Mouse (Mus musculus) adrenal gland, adult 2 months (tissue): ENCODE measurements around the gene Akr1b7. TPM values are rescaled to one million over a fixed set of nuclear protein-coding genes. Genes with fewer than 3 reads are reported as not detected.
"Not testable (repeated sequence)": the region's sequence is repeated elsewhere in the genome, so short reads cannot be mapped to it uniquely, and the experiment has no call there.

ENCODE experiments used
- DNase-seq: peaks from one replicate; pipeline ENCODE4 v3.0.0; 2021
- long read RNA-seq: library from polyadenylated mRNA; stranded (forward); transcript quantifications from one replicate; pipeline ENCODE4 v2.0.0, GENCODE M21; 2021
- polyA plus RNA-seq: library from polyadenylated mRNA; depleted of rRNA; stranded (reverse); fragments of >200 nt; gene quantifications from 2 replicates; pipeline ENCODE4 v1.2.3, GENCODE M21; 2012; rRNA removed
- total RNA-seq, 2 experiments: library from RNA; stranded (reverse); gene quantifications; 2 replicates each; pipeline ENCODE4 v1.2.3; 2021

Gene Akr1b7
- total RNA-seq (1,000 to 10,000 TPM; 2,991 to 6,085 TPM), polyA plus RNA-seq (318 and 465 TPM in 2 replicates)
- long read RNA-seq, transcript Akr1b7-201 (10 exons, 1,281 nt), result major isoform, 3,528 of 3,716 reads
- long read RNA-seq, partial matches to known transcripts, result 99 of 3,716 reads
- long read RNA-seq, other reads (novel, unspliced or antisense), result 89 of 3,716 reads

- DNase-seq, result peak; percentile 84
Measured at GRCm38 (mm10) chr6:34412023-34412422, at the start of gene Akr1b7. Akr1b7 (plus strand) TSS chr6:34412334.

GRCm38 (mm10) chr6:34364217-34365136 is 47.7 kb upstream of the Akr1b7 start:
- no peak for DNase-seq

GRCm38 (mm10) chr6:34367998-34368397 is 44.1 kb upstream of the Akr1b7 start:
- no peak for DNase-seq

DNA sequence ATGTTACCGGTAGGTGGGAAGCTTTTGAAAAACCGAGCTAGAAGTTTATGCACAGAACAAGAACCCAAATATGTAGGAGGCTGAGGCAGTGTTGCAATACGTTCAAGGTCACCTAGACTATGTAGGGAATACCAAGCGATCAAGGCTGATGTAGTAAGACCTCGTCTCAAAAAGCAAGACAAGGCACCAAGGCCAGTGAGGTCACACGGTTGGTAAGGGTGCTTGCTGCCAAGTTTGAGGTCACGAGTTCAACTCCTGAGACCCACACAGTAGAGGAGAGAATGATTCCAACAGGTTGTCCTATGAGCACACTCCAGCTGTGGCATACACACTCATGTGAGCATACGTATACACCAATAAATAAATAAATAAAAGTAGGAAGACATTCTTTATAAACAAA is 42.1 kb upstream of the Akr1b7 start:
- peak; percentile 47 for DNase-seq

DNA sequence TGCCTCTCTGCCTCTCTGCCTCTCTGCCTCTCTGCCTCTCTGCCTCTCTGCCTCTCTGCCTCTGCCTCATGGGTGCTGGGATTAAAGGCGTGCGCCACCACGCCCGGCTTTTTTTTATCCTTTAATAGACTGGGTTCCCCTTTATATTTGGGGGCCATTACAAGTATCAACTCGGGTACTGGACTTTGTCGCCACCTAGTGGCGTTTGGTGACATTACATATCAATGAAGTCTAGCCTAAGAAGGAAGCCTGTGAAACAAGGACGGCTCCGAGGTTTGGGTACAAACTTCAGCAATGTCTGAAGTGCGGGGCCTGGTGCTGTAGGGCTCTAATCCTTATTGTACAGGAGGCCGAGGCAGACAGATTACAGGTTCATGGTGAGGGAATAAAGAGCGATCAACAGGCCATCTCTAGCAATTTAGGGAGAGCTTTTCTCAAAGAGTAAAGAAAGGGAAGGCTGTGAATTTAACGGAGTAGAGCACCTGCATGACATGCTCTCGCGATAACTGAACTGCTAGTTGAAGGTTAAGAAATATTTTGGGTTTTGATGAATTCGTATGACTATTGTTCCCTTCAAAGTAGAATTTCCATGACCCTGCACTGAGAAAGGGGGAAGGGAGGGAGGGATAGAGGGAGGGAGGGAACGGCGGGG is 40.3 kb upstream of the Akr1b7 start:
- peak; percentile 84 for DNase-seq

- DNase-seq, result no peak
Measured at GRCm38 (mm10) chr6:34373841-34374240, 38.3 kb upstream of the Akr1b7 start.

DNA sequence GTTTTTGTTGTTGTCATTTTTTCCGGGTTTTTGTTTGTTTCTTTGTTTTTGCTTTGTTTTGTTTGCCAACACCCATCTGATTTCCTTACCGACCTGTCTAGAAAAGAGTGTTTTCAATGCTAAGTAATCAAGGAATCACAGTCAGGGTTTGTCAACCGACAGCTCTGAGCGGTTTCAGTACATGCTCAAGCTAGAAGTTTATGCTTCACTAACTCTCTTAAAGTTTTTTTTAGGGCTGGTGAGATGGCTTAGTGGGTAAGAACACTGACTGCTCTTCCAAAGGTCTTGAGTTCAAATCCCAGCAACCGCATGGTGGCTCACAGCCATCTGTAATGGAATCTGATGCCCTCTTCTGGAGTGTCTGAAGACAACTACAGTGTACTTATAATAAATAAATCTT is 36.2 kb upstream of the Akr1b7 start:
- not testable (repeated sequence) for DNase-seq

DNA sequence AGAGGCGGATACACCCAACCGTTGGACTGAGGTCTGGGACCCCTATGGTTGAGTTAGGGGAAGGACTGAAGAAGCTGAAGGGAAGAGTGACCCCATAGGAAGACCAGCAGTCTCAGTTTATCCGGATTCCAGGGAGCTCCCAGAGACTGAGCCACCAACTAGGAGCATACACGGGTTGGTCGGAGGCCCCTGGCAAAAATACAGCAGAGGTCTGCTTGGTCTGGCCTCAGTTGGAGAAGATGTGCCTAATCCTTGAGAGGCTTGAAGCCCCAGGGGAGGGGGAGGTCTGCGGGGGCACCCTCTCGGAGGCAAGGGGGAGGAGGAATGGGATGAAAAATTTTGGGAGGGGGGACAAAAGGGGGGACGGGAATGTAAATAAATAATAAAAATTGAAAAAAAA is 28.7 kb upstream of the Akr1b7 start:
- DNase-seq, result no peak

DNA sequence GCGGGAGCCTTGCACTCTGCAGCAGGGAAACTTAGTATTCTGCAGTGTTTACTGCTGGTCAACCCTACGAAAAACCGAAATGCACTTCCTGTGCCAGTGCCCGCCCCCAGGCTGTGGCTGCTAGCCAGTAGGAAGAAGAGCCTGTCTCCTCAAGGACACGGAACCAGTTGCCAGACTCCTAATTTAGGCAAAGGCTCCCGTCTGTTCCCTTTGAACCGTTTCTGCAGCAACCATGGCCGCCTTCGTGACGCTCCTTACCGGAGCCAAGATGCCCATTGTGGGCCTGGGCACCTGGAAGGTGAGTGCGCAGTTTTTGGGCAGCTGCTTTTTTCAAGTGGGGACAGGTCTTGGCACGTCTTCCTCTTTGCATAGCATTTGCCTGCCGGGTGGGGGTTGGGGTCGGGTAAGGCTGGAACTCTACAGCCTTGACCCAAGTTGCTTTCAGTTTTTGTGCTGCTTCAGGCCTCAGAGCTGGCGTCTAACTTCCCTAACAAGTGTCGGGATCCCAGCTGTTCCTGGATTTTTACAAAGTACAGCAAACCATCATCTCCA is 27.9 kb upstream of the Akr1b7 start, which contains the start of gene Akr1b10:
Gene Akr1b10, plus strand, starts transcription at position 109 of the 552 bp plus-strand sequence.
- DNase-seq, result peak; percentile 93

GRCm38 (mm10) chr6:34384701-34385370 is 27.3 kb upstream of the Akr1b7 start:
- peak; percentile 89 for DNase-seq

DNA sequence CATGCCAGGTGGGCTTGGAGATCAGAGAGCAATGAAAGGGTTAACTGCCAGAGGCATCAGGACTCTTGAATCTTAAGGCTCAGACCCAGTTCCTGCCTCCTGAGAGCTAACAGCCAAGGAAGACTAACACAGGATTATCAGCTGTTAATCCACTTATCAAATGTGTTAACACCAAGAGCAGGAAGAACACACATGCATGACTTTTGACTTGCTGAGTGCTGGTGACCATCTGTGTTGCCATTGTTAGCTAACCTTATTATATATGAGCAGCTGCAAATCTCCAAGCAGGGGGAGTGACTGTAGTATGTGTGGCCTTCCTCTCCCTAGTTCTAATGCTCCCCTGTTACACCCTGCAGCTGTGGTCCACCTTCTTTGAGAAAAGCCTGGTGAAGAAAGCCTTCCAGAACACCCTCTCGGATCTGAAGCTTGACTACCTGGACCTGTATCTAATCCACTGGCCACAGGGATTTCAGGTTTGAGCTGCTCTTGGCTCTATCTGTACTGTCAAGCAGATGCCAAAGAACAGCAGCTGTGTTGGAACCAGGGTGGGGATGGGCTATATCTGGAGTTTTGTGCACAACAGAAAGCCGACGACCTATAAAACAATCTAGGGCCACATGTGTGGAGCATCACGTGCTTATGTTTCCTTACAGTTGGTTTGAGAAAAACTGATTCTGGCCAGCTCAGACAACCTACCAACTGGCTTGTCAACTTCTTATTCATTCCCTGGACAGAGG is 23.5 kb upstream of the Akr1b7 start:
- DNase-seq, result no peak

GRCm38 (mm10) chr6:34395897-34396296 is 16.2 kb upstream of the Akr1b7 start:
- peak; percentile 83 for DNase-seq

- DNase-seq, result peak; percentile 71
Measured at GRCm38 (mm10) chr6:34398431-34398830, 13.7 kb upstream of the Akr1b7 start.

DNA sequence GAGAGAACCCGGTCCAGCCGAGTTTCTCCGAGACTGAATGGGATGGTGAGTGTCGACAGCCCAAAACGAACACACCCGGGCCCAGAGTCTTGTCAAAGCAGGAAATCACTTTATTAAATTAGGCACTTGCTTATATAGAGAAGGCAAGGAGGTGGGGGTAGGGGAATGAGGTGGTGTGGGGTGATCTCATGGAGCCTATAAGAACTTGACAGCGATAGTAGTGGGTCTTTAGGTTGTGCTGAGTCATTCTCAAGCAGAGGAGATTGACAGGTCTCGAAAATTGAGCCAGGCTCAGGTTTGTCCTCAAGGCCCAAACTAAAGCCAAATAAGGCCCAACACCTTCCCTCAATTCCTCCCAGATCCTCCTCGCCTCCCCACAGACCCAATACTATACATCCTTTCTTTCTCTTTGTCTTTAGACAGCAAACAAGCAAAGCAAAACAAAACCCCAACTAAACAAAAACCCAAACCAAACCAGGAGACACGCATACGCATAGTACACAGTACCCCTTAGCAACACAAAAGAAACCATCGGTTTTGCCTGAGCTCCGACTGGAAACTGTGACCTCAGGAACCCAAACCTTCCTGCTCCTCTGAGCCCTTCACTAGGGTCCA is 12.4 kb upstream of the Akr1b7 start:
- DNase-seq, result no peak

DNA sequence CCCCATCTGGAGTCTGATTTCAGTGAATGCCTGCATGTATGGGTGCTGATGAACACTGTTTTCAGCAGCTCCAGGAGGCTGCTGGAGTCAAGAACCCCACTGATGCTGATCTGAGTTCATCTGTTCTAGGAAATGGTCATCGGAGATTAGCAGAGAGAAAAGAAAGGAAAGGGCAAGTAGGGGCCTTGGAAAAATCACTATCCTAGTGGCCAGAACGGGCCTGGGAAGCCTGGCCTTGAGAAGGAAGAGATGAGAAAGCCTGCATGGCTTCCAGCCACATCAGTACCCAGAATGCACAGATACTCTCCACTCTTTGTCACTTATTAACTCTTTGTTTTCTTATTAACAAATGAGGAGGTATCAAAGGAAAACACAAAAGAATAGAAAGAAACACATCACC is 11.4 kb upstream of the Akr1b7 start:
- peak; percentile 67 for DNase-seq

- DNase-seq, result peak; percentile 40
Measured at GRCm38 (mm10) chr6:34406746-34407145, 5.4 kb upstream of the Akr1b7 start.

GRCm38 (mm10) chr6:34407403-34407802 is 4.7 kb upstream of the Akr1b7 start:
- peak; percentile 68 for DNase-seq

DNA sequence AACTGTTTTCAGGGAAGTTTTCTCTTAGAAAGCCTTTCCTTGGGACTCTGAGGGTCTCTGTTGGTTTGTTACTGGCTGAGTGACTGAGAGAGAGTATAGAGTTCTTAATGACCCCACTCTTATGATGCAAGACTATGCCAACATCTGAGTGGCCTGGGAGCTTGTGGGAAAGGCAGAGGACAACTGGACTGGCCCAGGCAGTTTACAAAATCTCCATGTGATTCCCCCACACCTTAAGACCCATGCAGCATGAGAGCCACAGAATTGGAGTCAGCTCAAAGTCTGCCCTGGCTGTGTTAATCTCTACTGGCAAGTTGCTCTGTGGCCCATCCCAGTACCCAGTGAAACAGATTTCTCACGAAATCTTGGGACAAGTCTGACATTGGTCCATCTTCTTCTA is 554 bp downstream of the Akr1b7 start:
- peak; percentile 36 for DNase-seq

DNA sequence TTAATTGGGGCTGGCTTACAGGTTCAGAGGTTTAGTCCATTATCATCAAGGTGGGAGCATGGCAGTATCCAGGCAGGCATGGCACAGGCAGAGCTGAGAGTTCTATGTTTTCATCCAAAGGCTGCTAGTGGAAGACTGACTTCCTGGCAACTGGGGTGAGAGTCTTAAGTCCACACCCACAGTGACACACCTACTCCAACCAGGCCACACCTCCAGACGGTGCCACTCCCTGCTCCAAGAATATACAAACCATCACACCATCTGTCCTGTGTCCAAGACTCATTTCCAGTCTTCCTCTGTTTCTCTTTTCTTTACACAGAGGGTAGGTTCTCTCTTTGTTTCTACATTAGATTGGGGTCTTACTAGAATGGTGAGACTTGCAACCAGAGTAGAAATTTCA is 1.3 kb downstream of the Akr1b7 start:
- peak; percentile 59 for DNase-seq

DNA sequence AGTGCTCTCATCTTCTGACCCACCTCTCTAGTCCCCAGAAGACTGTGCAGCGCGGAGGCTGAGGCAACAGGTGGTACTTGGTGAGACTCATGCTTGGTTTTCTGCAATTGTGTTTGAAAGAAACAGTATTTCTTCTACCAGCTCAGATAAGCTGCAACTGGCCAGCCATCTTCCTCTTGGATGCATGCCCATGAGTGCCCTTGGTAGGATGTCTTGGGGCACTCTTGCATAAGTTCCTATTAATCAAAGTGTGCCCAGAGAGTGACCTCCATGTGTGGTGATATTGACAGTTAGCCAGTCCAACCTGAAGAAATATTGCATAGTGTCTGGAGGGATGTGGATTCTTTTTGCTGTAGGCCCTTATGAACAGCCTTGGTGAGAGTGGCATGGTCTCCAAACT is 4.4 kb downstream of the Akr1b7 start:
- peak; percentile 78 for DNase-seq

GRCm38 (mm10) chr6:34419071-34419470 is 6.9 kb downstream of the Akr1b7 start:
- no peak for DNase-seq
